ENCODE assay signal across 10 mouse cellular contexts in the genomic region with DNA sequence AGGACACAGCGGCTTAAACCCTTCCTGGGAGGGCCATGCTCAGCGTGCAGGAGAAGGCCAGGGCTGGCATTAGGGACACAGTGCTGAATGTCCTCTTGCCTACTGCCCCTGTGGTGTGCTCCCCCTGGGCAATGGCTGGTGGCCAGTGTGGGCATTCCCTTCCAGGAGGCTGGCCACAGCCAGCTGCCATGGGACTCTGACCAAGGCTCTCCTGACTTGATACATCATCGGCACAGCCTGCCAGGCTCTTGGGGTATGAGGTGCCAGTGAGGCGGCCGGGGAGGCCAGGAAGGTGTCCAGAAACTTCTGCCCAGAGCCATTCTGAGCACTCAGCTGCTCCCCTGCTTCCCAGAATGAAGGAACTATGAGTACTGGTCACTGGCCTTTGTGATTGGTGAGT.
DNase-seq lines count a peak whose midpoint lies in the region; ATAC-seq lines count a peak whose summit lies in the region.
"Had no signal": no experiment of that assay in that cellular context is flagged by ENCODE, and none has a peak within 500 bp of the region (broad histone marks: within the 10 kb centered on the region; RNA-seq: fewer than 3 reads in every experiment).

No protein-coding gene starts in this region.

- WGBS in heart, embryonic 11.5 days (ENCODE audit: insufficient replicate concordance) = 83% methylated on average over 5 of the region's 5 CpGs
- WGBS in midbrain, embryonic 14.5 days = 93% methylated on average over 5 of the region's 5 CpGs

- H3K4me2 ChIP-seq in heart, embryonic 11.5 days = no peak overlapping the region
- no peak overlapping the region for H3K4me2 ChIP-seq in midbrain, embryonic 14.5 days (ENCODE audit: low read length)
- H3K4me2 ChIP-seq: hindbrain, embryonic 15.5 days; liver, embryonic 13.5 days had no signal

- peak; percentile 82 to 90 for DNase-seq in heart, adult 18-20 months
- peak; percentile 77 for DNase-seq in Muller cell, postnatal 12 days (ENCODE audit: inconsistent ontology term)
- peak; percentile 37 to 60 for DNase-seq in cerebellum, postnatal 25 days
- DNase-seq in kidney, adult 9 months = peak; percentile 64
- DNase-seq in midbrain, embryonic 14.5 days = no peak
- DNase-seq in c-Kit-positive CD71-positive TER-119-positive erythroid progenitor cells, embryonic 14.5 days (ENCODE audit: low spot score) = no peak
- DNase-seq: liver, embryonic 13.5 days had no signal

- no peaks in the 10 kb centered on the region for H3K36me3 ChIP-seq in heart, embryonic 11.5 days (ENCODE audit: control insufficient read depth, insufficient read depth, low read length)
- H3K36me3 ChIP-seq in midbrain, embryonic 14.5 days (ENCODE audit: control insufficient read depth, insufficient read depth, low read length) = no peaks in the 10 kb centered on the region
- H3K36me3 ChIP-seq: hindbrain, embryonic 15.5 days; liver, embryonic 13.5 days had no signal

- no peak overlapping the region for H3K4me3 ChIP-seq in heart, embryonic 11.5 days (ENCODE audit: low read depth, low read length)
- no peak overlapping the region for H3K4me3 ChIP-seq in midbrain, embryonic 14.5 days (replicated peaks; ENCODE audit: low read depth, low read length)
- H3K4me3 ChIP-seq: hindbrain, embryonic 15.5 days; liver, embryonic 13.5 days had no signal

- no peak overlapping the region for H3K27ac ChIP-seq in heart, embryonic 11.5 days (ENCODE audit: low read depth, low read length)
- no peak overlapping the region for H3K27ac ChIP-seq in midbrain, embryonic 14.5 days (replicated peaks; ENCODE audit: low read depth, low read length)
- H3K27ac ChIP-seq: hindbrain, embryonic 15.5 days; liver, embryonic 13.5 days had no signal

- H3K9me3 ChIP-seq in heart, embryonic 11.5 days (replicated peaks; ENCODE audit: control insufficient read depth, low read length) = no peaks in the 10 kb centered on the region
- H3K9me3 ChIP-seq in midbrain, embryonic 14.5 days (ENCODE audit: control insufficient read depth, low read length) = no peaks in the 10 kb centered on the region
- H3K9me3 ChIP-seq: hindbrain, embryonic 15.5 days; liver, embryonic 13.5 days had no signal

- ATAC-seq in heart, embryonic 11.5 days (replicated peaks; ENCODE audit: insufficient number of reproducible peaks, low FRiP score, low TSS enrichment) = no peak
- no peak for ATAC-seq in monocyte, adult 5-6 weeks (replicated peaks; ENCODE audit: insufficient number of reproducible peaks, low FRiP score, low TSS enrichment, poor library complexity, severe bottlenecking)
- no peak for ATAC-seq in midbrain, embryonic 14.5 days (ENCODE audit: low FRiP score, low TSS enrichment)

- no peaks in the 10 kb centered on the region for H3K4me1 ChIP-seq in heart, embryonic 11.5 days (ENCODE audit: control insufficient read depth, insufficient read depth, low read length)
- H3K4me1 ChIP-seq in midbrain, embryonic 14.5 days (ENCODE audit: control insufficient read depth, insufficient read depth, low read length) = no peaks in the 10 kb centered on the region
- H3K4me1 ChIP-seq: hindbrain, embryonic 15.5 days; liver, embryonic 13.5 days had no signal

- H3K27me3 ChIP-seq in heart, embryonic 11.5 days (ENCODE audit: control insufficient read depth, insufficient read depth, low read length) = peaks cover 5% of the 10 kb centered on the region; the same call in 1 of the 2 replicates
- H3K27me3 ChIP-seq in midbrain, embryonic 14.5 days (ENCODE audit: control insufficient read depth, insufficient read depth, low read length) = no peaks in the 10 kb centered on the region
- H3K27me3 ChIP-seq: hindbrain, embryonic 15.5 days had no signal

- no peak overlapping the region for H3K9ac ChIP-seq in heart, embryonic 11.5 days (ENCODE audit: low read depth, low read length)
- H3K9ac ChIP-seq in midbrain, embryonic 14.5 days (replicated peaks; ENCODE audit: low read length) = no peak overlapping the region
- H3K9ac ChIP-seq: hindbrain, embryonic 15.5 days; liver, embryonic 13.5 days had no signal

Comparison
In these comparisons a context has a peak if more than half of its experiments do, and no peak if none do; other contexts are left out.
1. DNase-seq: peak in heart, adult 18-20 months (2 of 2), Muller cell, postnatal 12 days (single experiment), cerebellum, postnatal 25 days (2 of 2) and kidney, adult 9 months (single experiment); none in midbrain, embryonic 14.5 days (single experiment) and c-Kit-positive CD71-positive TER-119-positive erythroid progenitor cells, embryonic 14.5 days (single experiment).